ENCODE assay signal across 8 mouse cellular contexts in the genomic region with DNA sequence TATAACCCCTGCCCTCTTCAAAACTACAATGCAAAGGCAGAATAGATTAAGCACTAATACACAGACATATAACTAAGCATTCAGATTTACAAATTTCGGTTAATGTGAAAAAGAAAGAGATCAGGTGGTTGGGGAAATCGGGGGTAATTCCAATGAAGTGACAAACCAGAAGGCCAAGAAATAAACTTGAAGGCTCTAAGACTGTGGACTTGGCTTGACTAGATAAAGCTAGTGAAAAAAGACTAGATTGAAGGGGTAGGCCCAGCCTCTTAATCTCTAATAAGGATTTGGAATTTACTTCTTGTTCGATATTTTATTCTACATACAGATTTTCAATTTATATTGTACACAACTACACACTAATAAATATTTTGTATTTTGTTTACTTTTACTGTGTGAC. TPM values are rescaled to one million over a fixed set of nuclear protein-coding genes. Genes with fewer than 3 reads are reported as not detected.
A peak's percentile ranks its signal among the peaks of the same experiment; 100 is the strongest.
DNase-seq lines count a peak whose midpoint lies in the region; ATAC-seq and TF ChIP-seq lines count a peak whose summit lies in the region.

A gene (plus strand): TSS at position 301 of the 400 bp plus-strand sequence.

- no peak for TF ChIP-seq CTCF in C2C12 (IDR thresholded peaks at IDR 0.05; ENCODE audit: control insufficient read depth, insufficient read depth, insufficient read length)
- no peak for TF ChIP-seq CTCF in forebrain, postnatal 0 days (IDR thresholded peaks at IDR 0.05; ENCODE audit: low read depth)

- no peaks in the 10 kb centered on the region for H3K9me3 ChIP-seq in heart, embryonic 11.5 days (replicated peaks; ENCODE audit: control insufficient read depth, low read length)
- H3K9me3 ChIP-seq in forebrain, postnatal 0 days (ENCODE audit: low read length) = no peaks in the 10 kb centered on the region
- no peaks in the 10 kb centered on the region for H3K9me3 ChIP-seq in limb, embryonic 15.5 days

- peak within 1 kb of the TSS; percentile 80 for H3K4me3 ChIP-seq in heart, embryonic 11.5 days (ENCODE audit: low read depth, low read length)
- peak within 1 kb of the TSS; percentile 11 for H3K4me3 ChIP-seq in C2C12 (ENCODE audit: insufficient read depth, poor library complexity, severe bottlenecking)
- H3K4me3 ChIP-seq in forebrain, postnatal 0 days (ENCODE audit: low read depth, low read length) = peak within 1 kb of the TSS; percentile 76
- H3K4me3 ChIP-seq in limb, embryonic 15.5 days = peak within 1 kb of the TSS; percentile 77

- H3K4me2 ChIP-seq in heart, embryonic 11.5 days = peak within 1 kb of the TSS; percentile 94
- H3K4me2 ChIP-seq in forebrain, postnatal 0 days (ENCODE audit: low read depth) = peak within 1 kb of the TSS; percentile 84
- H3K4me2 ChIP-seq in limb, embryonic 15.5 days = peak within 1 kb of the TSS; percentile 91

- 0 out of 2 replicates have a peak within 1 kb of the TSS, but pooled peaks have one; percentile 22 for H3K27ac ChIP-seq in heart, embryonic 11.5 days (ENCODE audit: low read depth, low read length)
- H3K27ac ChIP-seq in forebrain, postnatal 0 days (ENCODE audit: low read depth, low read length) = peak within 1 kb of the TSS; percentile 75
- peak within 1 kb of the TSS; percentile 71 for H3K27ac ChIP-seq in limb, embryonic 15.5 days

- WGBS in heart, embryonic 11.5 days (ENCODE audit: insufficient replicate concordance) = 71% methylated on average over 3 of the region's 3 CpGs
- 89% methylated on average over 3 of the region's 3 CpGs for WGBS in forebrain, postnatal 0 days
- 78% methylated on average over 3 of the region's 3 CpGs for whole genome bisulfite sequencing in limb, embryonic 15.5 days

- H3K27me3 ChIP-seq in heart, embryonic 11.5 days (ENCODE audit: control insufficient read depth, insufficient read depth, low read length) = 0 out of 2 replicates have a peak, but pooled peaks cover 6% of the 10 kb centered on the region
- H3K27me3 ChIP-seq in C2C12 (ENCODE audit: control insufficient read depth, insufficient read depth, insufficient read length) = no peaks in the 10 kb centered on the region
- H3K27me3 ChIP-seq in forebrain, postnatal 0 days (ENCODE audit: insufficient read depth, low read length) = no peaks in the 10 kb centered on the region
- H3K27me3 ChIP-seq in limb, embryonic 15.5 days = peaks cover 5% of the 10 kb centered on the region; the same call in 1 of the 2 replicates

- peak within 1 kb of the TSS; percentile 74 for H3ac ChIP-seq in C2C12 (ENCODE audit: control insufficient read depth, insufficient read length, low read depth)

- ATAC-seq in heart, embryonic 11.5 days (replicated peaks; ENCODE audit: insufficient number of reproducible peaks, low FRiP score, low TSS enrichment) = no peak
- ATAC-seq in forebrain, postnatal 0 days = no peak
- ATAC-seq in limb, embryonic 15.5 days (ENCODE audit: insufficient number of reproducible peaks, low FRiP score, low TSS enrichment, low read depth) = no peak
- no peak for ATAC-seq in megakaryocyte progenitor cell, adult 5-6 weeks (replicated peaks; ENCODE audit: poor library complexity)

- no peaks in the 10 kb centered on the region for H3K79me2 ChIP-seq in C2C12 (ENCODE audit: control insufficient read depth, insufficient read depth)

- H3K9ac ChIP-seq in heart, embryonic 11.5 days (ENCODE audit: low read depth, low read length) = peak within 1 kb of the TSS; percentile 77
- H3K9ac ChIP-seq in forebrain, postnatal 0 days = peak within 1 kb of the TSS; percentile 74
- peak within 1 kb of the TSS; percentile 74 for H3K9ac ChIP-seq in limb, embryonic 15.5 days

- DNase-seq in heart, adult 18-20 months = no peak
- DNase-seq in forebrain, postnatal 0 days = no peak
- DNase-seq in T-cell, adult 2 months (ENCODE audit: low spot score) = no peak
- no peak for DNase-seq in spleen, adult 18-20 months

- H3K79me3 ChIP-seq in C2C12 (ENCODE audit: low read depth) = no peaks in the 10 kb centered on the region

- no peaks in the 10 kb centered on the region for H3K36me3 ChIP-seq in heart, embryonic 11.5 days (ENCODE audit: control insufficient read depth, insufficient read depth, low read length)
- H3K36me3 ChIP-seq in C2C12 (ENCODE audit: control insufficient read depth, insufficient read depth) = no peaks in the 10 kb centered on the region
- H3K36me3 ChIP-seq in forebrain, postnatal 0 days (ENCODE audit: insufficient read depth) = no peaks in the 10 kb centered on the region
- no peaks in the 10 kb centered on the region for H3K36me3 ChIP-seq in limb, embryonic 15.5 days

- H3K4me1 ChIP-seq in heart, embryonic 11.5 days (ENCODE audit: control insufficient read depth, insufficient read depth, low read length) = no peaks in the 10 kb centered on the region
- H3K4me1 ChIP-seq in forebrain, postnatal 0 days (ENCODE audit: insufficient read depth) = peaks cover 3% of the 10 kb centered on the region; the same call in 1 of the 2 replicates
- peaks cover 15% of the 10 kb centered on the region for H3K4me1 ChIP-seq in limb, embryonic 15.5 days

TF ChIP-seq in C2C12, 6 proteins besides CTCF, POLR2A, EP300 and RAD21:
- TF ChIP-seq MAX (IDR thresholded peaks at IDR 0.05) (no peak), MYOD1 (IDR thresholded peaks at IDR 0.05; ENCODE audit: control insufficient read depth, insufficient read length, low read depth) (no peak), USF1 (IDR thresholded peaks at IDR 0.05; ENCODE audit: low read depth) (no peak), MYOG (IDR thresholded peaks at IDR 0.05; ENCODE audit: control insufficient read depth, extremely low read depth, insufficient read length) (no peak), FOSL1 (IDR thresholded peaks at IDR 0.05; ENCODE audit: insufficient read depth, low read length, poor library complexity, severe bottlenecking) (no peak), CEBPB (IDR thresholded peaks at IDR 0.05; ENCODE audit: low read depth) (no peak)

RNA-seq across cellular contexts. Expression of the gene that starts here (rescaled TPM):
- polyA plus RNA-seq in heart, embryonic 11.5 days (2014; fragmentation: Nextera tagmentation; extraction: Ambion mirVana) = 3.6 and 5.2 TPM in 2 replicates
- 1 to 10 TPM; 1.2 to 1.5 TPM for total RNA-seq in heart, adult 18-20 months (2021)
- polyA plus RNA-seq in C2C12 (2012; fragmentation: generic; extraction: Trizol) = 1.9 TPM
- total RNA-seq in forebrain, postnatal 0 days (2014; rRNA removed) = 24.0 and 33.0 TPM in 2 replicates
- 17.1 and 19.8 TPM in 2 replicates for polyA plus RNA-seq in forebrain, postnatal 0 days (2015; fragmentation: Nextera tagmentation; extraction: Ambion mirVana)
- 12.0 and 12.1 TPM in 2 replicates for polyA plus RNA-seq in limb, embryonic 15.5 days (2015; fragmentation: Nextera tagmentation; extraction: Ambion mirVana)
- not detected in 2 replicates for total RNA-seq in megakaryocyte progenitor cell, adult 5-6 weeks (2015)
- total RNA-seq in megakaryocyte progenitor cell, adult 5-6 weeks (2017) = 0.14 TPM in 1 of 2 replicates, not detected in the other

Comparison
In these comparisons a context has a peak if more than half of its experiments do, and no peak if none do; other contexts are left out.
1. RNA of the gene that starts here (total RNA-seq): 24.0 to 33.0 TPM in forebrain, postnatal 0 days; 1.2 to 1.5 TPM in heart, adult 18-20 months and 0.14 TPM in megakaryocyte progenitor cell, adult 5-6 weeks; every median in the first group is over 10 times any median in the second.
2. H3K27ac ChIP-seq: peak in every context shown above with its lines; median percentile 75 in forebrain, postnatal 0 days; 71 in limb, embryonic 15.5 days; 22 in heart, embryonic 11.5 days.
3. H3K4me3 ChIP-seq: peak in every context shown above with its lines; median percentile 80 in heart, embryonic 11.5 days; 77 in limb, embryonic 15.5 days; 76 in forebrain, postnatal 0 days; 11 in C2C12.
4. Peak in every context shown above with its lines, with median percentiles within 50 percentile points of each other: H3K4me2 ChIP-seq and H3K9ac ChIP-seq.